Mouse (Mus musculus) hindlimb bud, embryonic 11.5 days (tissue): ENCODE measurements at regions not wholly inside any gene's neighbourhood (a gene's known extent, or its start where the extent isn't known, plus 50 kb on each side); places are given as distances from the start of the nearest gene placed in this dataset.

ENCODE experiments used
- DNase-seq: peaks from one replicate; pipeline ENCODE4 v3.0.0-alpha.2; 2012; ENCODE audit warnings: low read depth, low spot score; ENCODE audit errors: extremely low spot score

DNA sequence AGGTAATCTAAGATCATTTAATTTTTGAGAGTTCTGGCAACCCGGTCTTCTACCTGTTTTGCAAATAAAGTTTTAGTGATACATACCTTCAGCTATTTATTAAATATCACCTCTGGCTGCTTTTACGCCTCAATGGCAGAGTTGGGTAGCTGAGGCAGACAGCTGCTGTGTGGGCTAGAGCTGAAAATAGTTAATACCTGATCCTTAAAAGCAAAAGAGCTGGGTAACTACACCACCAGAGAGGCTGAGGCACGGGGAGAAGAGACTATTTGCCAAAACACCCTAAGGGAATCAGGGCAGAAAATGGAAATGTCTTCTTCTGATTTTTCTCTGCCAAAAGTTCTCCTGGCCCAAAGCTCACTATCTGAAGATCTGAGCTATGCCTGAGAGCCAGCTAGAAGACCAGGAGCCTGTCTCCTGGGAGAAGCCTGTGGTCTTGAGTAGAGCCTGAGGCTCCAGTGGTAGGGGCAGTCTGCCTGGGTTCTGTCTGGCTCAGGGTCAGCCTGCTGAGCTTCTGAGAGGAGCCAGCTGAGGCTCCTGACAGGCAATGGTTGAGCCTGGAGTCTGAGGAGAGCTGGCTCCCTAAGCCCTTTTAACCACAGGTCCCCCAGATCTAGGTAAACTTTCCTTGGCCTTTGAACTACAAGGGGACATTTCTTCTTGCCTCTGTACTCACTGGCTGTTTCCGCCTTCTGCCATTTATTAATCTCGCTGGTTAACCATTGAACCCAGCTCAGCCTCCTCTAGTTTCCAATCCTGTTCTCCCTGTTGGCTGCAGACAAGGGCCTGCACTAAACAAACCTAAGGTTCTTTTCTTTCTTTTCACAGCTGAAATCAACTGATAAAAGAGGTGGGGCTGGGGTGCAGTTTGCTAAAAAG lies 208.7 kb downstream of the Opa1 start:
- no peak for DNase-seq

DNA sequence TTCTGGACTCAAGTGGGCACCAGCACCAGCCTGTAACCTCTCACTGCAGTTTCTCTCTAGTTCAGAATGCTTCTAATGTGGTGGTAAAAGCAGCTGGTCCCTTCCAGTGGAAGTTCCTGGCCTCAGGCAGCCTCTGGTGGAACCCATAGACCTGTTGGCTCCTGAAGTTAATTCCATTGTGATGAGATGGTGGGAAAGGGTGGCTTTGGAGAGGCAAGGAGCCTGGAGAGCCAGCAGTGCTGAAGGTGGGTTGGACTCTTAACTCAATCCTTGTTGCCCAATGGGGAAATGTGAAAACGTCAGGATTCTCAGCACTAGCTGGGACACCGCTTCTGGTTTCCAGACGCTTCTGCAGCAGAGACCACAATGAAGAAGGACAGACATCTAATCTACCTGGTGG lies 210.9 kb downstream of the Opa1 start:
- DNase-seq, result no peak

DNA sequence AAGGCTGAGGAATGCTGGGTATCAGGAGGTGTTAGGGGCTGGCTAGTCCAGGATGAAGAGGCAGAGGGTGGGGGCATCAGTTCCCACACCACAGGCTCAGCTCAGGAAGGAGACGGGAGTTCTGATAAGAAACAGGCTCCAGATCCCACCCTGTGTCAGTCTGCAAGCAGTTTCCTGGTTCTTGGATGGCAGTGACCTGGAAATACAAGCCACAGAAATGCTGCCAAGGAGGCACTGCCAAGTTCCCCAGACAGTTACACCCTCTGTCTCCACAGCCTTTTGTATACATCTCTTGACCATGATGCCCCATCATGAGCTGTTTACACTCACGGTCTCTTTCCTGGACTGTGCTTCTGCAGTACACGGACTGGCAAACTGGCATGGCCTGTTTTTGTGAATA lies 220.1 kb downstream of the Opa1 start:
- DNase-seq, result no peak

DNA sequence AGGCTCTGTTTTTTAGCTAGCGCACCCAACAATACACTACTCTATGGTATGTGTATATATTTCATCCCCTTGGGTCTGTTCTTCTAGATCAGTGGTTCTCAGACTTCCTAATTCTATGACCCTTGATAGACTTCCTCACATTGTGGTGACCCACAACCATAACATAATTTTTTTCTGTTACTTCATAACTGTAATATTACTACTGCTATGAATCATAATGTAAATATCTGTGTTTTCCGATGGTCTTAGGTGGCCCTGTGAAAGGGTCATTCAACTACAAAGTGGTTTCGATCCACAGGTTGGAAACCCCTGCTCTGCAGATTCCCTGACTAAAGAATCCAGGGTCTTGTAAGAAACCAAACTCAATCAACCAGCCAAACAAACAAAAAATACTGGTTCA lies 220.8 kb downstream of the Opa1 start:
- DNase-seq, result no peak

DNA sequence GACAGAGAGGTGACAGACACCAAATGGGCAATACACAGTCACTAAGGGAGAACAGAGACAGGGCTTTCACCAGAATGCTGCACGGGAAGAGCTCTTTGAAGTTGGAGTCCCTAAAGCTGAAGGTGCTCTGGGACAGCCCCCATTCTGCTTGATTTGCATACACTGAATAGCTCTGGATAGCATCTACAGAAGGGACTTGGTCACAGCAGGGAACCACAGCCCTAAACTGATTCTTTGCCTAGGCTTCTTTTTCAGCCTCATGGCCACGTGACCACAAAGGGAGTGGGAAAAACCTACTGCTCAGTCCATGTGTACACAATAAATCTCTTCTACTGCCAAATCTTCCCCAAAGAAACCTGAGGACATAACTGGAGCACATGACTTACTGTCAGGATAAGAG lies 221.3 kb downstream of the Opa1 start:
- no peak for DNase-seq

DNA sequence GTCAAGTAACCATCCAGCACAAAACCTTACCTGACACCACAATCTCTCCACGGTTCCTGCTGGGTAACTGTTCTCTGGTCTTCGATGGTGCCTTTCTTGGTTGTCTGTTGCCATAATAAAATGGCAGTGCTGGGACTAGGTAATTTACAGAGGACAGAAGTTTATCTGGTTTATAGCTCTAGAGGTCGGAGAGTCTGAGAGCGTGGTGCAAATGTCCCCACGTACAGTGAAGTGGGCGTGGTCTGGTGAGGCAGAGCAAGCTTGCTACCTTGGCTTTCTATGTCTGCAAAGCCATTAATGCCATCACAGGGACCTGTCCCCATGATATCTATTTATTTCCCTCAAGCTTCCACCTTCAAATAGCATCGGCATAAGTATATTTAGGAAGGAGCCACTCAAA lies 223.0 kb downstream of the Opa1 start:
- DNase-seq, result no peak

DNA sequence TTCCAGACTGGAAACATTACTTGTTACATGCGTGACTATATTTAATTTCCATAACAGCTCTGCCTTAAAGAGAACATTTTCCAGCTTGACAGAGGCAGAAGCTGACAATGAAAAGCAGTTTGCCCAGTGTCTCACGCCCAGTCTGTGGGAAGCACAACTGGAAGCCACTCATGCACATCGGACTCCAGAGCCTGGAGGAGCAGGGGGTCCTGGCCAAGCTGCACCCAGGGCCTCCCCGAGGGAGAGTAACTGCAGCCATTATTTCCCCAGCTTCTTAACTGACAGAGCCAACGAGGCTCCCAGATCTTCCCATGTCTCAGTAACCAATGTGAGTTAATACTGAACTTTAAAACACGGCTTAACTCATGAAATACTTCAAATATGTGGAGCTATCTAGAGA lies 223.5 kb downstream of the Opa1 start:
- no peak for DNase-seq

DNA sequence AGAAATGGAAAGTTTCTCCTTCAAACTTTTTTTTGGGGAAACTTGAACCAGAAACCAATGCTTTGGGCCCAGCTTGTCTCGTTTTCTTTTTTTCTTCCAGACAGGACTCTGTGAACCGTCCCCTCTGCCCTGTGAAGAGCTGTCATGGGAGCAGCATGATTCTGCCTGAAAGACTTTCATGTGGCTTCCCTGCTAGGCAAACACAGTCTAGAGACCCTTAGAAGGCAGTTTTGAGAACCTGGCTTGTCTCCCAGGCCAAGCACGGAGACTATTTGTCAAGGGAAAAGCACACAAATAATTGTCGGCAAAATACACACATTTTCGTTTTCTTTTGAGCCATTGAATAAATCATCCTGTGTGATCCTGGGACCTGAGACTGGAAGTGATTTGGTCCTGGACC lies 228.7 kb downstream of the Opa1 start:
- no peak for DNase-seq

DNA sequence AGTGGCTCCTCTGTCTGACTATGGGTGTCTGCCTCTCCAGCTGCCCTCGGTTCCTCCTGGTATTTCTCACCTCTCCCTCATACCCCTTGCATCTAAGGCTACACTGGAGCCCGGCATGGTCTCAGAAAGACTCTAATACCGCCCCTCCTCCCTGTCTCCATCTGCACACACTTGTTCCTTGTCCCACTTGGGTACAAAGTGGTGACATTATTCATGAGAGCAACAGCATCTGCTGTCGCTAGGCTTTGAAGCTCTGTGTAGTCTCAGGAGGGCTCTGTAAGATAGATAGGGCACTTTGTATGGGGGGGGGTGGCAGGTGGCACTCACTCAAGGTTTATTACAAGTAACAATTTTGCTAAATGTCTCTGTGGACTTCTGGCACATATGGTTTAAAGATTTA lies 229.7 kb downstream of the Opa1 start:
- DNase-seq, result no peak

DNA sequence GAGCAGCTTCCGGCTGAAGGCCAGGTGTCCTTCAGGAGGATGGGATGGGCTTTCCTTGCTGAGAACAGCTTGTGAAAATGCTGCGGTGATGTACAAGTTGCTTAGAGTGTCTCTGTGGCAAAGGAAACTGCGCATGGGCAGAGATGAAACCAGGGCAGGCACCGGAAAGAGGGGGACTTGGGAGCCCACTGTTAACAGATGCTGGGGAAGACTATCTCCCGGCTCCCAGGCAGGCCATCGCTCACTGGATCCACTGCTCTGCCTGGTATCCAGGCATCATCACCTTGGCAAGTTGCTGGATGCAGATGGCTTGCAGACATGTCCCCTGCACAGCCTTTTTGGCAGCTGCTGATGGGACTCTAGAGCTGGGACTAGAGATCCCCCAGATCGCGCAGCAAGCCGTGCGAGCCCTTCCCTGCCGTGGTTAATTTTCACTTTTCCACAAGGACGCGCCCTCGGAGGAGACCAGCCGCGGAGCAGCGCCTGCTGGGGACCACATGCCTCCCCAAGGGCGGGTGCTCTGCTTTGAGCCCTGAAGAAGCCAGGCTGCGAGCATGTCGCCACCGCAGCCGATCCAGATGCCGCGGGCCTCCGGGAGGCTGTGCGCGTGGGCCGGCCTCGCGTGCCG lies 234.4 kb downstream of the Opa1 start:
- DNase-seq, result no peak

DNA sequence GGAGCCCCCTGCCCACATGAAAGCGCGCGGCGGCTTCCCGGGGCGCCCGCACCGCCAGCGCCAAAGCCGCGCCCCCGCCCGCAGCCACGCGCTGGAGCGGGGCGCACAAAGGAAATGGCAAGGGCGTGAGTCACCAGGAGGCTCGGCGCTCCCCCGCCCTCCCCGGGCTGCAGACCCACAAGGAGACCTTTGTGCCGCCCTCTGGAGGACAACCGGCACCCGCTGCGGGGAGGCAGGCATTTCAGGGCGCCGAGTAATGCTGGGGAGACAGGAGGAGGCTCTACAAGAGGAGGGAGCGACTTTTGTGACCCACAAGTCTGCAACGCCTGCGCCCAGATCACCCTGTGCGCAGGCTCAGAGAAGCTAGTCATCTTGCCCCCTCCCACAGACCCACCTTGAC lies 234.9 kb downstream of the Opa1 start:
- no peak for DNase-seq

DNA sequence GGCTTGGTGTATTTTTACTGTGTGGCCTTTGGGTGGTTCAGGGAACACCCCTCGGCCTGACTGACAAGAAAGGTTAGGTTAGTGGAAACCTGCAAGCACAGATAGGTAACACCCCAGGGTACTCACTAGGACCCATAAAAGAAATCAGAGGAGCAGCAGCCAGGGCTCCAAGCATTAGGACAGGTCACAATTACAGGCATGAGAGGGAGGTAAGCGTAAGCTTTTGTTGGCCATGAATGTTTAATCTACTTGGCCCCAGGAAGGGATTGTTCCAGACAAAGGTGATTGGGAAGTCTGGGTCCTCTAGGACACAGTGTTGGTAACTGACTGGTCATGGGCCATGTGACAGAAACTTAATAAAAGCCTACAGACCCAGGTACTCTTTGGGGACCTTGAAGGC lies 235.5 kb downstream of the Opa1 start:
- DNase-seq, result no peak

DNA sequence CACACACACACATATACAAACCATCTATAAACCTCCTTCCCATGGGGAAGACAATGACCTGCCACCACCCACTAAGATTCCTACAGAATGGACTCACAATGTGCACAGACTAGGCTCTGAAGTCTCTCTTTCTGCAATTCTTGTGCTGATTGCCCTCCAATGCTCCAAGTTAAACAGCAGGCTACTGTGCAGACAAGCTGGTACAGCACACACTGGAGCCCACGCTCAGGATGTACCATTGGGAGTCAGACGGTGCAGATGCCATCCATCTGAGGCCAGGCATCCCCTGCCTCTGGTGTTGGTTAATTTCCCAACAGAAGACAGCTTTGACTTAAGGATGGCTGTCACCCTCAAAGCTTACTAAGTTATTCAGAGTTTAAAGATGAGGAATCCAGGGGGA lies 236.1 kb downstream of the Opa1 start:
- no peak for DNase-seq

DNA sequence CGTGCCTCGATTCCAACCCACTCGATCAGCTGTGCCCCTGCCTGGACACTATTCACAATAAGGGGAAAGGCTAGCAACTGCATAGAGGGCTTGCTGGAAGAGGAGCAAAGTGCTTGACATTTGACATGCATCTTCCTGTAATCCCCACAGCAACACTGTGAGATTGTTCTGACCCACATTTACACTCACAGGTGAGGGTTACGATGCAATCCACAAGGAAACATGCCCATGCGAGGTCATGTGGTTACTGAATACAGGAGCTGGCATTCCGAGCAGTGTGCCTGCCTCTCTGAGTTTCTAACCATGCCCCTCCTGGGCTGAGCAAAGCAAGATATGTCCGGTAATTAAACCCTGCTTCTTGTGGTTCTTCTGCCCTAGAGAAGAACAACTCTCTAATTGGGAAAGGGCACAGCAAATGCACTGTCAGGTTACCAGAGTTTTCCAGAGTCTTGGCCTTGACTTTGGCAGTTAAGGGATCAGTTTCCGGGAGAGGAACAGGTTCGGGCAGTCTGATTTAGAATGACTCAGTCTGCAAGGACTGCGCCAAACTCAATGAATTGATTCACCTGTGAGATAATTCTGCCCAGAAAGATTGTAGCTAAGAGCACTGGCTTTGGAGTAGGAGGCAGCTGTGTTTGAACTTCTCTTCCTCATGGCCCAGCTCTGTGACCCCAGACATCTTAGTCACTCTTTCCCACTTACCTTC lies 236.7 kb downstream of the Opa1 start:
- no peak for DNase-seq

DNA sequence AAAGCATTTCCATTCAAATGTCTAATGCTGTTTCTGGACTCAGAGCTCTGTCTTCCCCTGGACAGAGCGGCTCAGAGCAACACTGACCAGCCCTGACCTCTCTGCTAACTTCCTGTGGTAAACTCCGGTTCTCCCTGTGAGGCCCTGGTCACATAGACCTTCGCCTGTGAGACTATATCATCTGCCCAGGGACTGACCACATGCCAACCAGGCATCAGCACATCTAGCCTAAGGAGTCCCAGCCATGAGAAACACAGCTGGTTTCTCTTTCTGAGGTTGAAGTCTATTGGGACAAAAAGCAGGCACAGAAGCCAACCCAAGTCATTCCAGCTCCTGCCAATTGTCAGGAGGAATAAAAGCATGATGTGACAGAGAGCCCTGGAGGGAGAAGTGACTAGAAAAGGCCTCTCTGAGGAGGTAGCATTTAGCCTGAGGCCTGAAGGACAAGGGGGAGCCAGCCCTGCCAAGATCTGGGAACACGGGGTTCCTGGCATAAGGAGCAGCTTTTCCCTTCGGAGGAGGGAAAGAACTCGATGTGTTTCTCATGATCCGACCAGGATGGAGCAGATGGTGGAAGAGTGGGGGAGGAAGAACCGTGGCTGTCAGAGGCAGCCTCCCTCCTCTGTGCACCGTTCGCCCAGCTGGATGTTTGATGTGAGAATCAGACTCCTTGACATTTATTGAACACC lies 237.7 kb downstream of the Opa1 start:
- DNase-seq, result no peak

DNA sequence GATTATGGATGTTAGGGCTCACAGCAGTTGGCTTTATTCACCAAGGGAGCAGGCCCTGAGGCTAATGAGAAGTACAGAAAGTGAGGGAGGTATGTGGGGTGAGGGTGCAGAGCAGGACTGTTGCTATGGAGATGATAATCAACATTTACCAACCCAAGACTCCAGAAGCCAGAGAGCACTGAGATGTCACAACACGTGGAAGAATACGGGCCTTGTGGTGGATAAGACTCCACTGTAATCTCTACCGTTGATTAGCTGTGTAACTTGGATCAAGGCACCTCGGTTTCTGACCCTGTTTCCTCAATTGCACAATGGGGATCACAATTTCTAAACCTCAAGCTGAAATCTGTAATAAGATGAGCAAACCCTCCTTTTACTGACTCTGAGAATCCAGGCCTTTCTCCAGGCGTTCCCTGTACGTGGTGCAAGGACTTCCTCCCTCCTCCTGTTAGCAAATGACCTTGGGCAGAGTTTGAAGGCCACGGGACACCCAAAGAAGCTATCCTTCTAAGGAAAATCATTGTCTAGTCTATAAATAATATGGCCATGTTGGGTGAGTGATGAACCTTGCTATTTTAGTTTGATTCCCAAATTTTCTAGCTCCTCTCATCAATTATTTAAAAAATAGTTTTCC lies 239.8 kb downstream of the Opa1 start:
- DNase-seq, result no peak

DNA sequence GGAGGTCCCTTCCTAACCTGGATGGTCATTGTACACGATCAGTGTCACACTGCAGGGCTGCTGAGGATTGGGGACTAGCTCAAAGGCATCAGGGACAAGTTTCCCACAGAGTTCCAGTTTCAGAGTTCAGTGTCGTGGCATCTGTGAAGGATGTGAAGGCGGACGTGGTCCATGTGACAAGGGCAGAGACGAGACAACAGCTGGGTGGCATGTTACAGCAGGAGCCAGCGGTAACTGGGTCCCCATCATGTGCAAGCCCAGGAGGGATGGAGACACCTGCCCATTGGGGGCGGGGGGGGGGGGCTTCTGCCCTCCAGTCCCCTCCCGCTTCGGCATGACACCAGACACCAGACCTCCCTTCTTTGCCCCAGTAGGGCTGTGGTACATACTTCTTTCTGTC lies 241.6 kb downstream of the Opa1 start:
- DNase-seq, result no peak

DNA sequence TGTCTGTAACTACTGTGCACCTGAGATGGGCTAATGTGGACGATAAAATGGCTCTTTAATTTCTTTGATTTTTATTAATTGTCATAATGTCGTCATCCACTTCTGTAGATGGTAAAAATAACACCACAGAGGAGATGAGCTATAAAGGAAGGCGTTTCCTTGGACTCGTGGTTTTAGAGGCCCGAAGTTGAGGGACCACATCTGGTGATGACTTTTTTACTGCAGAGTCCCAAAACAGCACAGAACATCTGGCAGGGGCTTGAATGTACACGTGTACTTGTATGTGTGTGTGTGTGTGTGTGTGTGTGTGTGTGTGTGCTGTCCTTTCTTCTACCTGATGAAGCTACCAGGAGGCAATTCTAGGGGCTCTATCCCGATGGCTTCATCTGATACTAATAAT lies 242.1 kb upstream of the Hes1 start:
- DNase-seq, result no peak

DNA sequence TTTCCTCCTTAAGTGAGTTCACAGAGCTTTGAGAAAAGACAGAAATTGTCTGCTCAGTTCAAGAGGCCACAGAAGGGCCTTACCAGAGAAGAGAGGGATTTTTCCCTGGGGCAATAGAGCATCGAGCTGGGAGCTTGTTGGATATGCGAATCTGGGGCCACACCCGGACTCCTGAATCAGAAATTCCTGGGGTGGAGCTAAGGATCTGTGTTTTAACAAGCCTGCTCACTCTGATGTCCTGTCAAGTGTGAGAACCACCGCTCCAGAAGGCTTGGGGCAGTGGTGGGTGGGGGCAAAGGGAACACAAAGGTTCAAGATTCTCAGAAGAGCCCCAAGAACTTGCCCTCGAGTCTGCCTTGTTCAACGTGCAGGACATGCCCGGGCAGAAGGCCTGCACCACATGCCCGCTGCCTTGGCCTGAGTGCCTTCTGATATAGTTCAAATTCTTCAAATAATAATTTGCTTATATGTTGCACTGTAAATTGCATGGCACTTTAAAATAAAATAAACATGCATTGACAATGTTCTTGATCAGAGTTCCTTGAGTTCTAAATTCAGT lies 241.3 kb upstream of the Hes1 start:
- no peak for DNase-seq

DNA sequence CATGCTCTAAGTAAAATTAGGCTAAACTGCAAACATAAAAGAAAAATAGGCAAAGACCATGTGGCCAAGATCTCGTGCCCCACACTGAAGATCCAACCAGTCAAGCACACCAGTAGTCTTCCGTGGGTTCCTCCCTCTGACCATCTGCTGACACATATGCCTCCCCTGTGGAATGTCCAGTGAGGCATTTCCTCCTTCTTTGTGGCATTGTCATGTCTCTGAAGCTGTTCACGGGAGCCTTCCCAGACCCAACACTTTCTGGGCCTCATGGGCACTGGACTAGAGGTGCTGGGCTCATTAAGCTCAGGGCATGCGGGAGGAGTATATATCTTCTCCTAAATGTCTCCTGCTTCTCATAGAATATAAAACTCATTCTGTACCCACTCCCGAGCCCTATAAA lies 237.3 kb upstream of the Hes1 start:
- no peak for DNase-seq

DNA sequence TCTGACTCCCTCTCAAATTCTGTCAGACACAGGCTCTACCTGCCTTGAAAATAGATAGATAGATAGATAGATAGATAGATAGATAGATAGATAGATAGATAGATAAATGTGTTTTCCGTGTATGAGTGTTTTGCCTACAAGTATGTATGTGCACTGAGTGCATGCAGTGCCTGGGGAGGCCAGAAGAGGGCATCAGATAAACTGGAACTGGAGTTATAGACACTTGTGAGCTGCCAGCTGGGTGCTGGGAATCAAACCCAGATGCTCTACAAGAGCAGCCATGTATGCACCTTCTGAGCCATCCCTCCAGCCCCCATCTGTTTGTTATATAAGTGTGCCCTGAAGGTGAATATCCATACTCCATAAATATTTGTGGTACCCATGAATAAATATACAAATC lies 236.4 kb upstream of the Hes1 start:
- DNase-seq, result no peak
